Mouse (Mus musculus) hindbrain, embryonic 15.5 days (tissue): ENCODE measurements around the gene Lgals1. TPM values are rescaled to one million over a fixed set of nuclear protein-coding genes. Genes with fewer than 3 reads are reported as not detected.

Experiments used
- ATAC-seq: fragments of 200-750 bp; cut with Nextera tagmentation; 2 replicates; pipeline ENCODE4 v1.8.0; 2017; ENCODE audit warnings: low read depth, moderate number of reproducible peaks, moderate TSS enrichment; ENCODE audit not compliant: low FRiP score
- H3K27ac ChIP-seq: fragments of 300-500 bp; sonication (generic); replicated peaks from 2 replicates; pipeline ENCODE4 v1.5.1; 2015; ENCODE audit warnings: mild to moderate bottlenecking, inconsistent platforms
- H3K27me3 ChIP-seq: fragments of 300-500 bp; sonication (generic); 2 replicates; pipeline ENCODE4 v1.6.1; 2015; ENCODE audit warnings: control low read depth, inconsistent platforms
- H3K36me3 ChIP-seq: fragments of 300-500 bp; sonication (generic); 2 replicates; pipeline ENCODE4 v1.6.1; 2015; ENCODE audit warnings: control low read depth, inconsistent platforms
- H3K4me1 ChIP-seq: fragments of 300-500 bp; sonication (generic); replicated peaks from 2 replicates; pipeline ENCODE4 v1.6.1; 2015; ENCODE audit warnings: control low read depth, inconsistent platforms
- H3K4me2 ChIP-seq: fragments of 300-500 bp; sonication (generic); 2 replicates; pipeline ENCODE4 v1.6.1; 2015; ENCODE audit warnings: moderate library complexity, mild to moderate bottlenecking, inconsistent platforms
- H3K4me3 ChIP-seq: fragments of 300-500 bp; sonication (generic); 2 replicates; pipeline ENCODE4 v1.5.1; 2015; ENCODE audit warnings: mild to moderate bottlenecking, inconsistent platforms
- H3K9ac ChIP-seq: fragments of 300-500 bp; sonication (generic); 2 replicates; pipeline ENCODE4 v1.6.1; 2015; ENCODE audit warnings: inconsistent platforms
- H3K9me3 ChIP-seq: fragments of 300-500 bp; sonication (generic); 2 replicates; pipeline ENCODE4 v1.6.1; 2016; ENCODE audit warnings: control low read depth, inconsistent platforms
- WGBS: fragments of 180-500 bp; shearing (Covaris S2); methylation state at CpG from one replicate; pipeline ENCODE4 v1.1.7; 2015; 5-methylcytosine and 5-hydroxymethylcytosine counted together
- polyA plus RNA-seq: library from polyadenylated mRNA; unstranded; fragments of >200 nt; fragmentation: Nextera tagmentation; extraction: Ambion mirVana; gene quantifications from 2 replicates; pipeline ENCODE4 v1.2.1, GENCODE M21; 2015

Lgals1 gene
- polyA plus RNA-seq, 1 experiment from 2014 or later, result 113 TPM

- ATAC-seq, result peak; percentile 95
- H3K36me3 ChIP-seq, result peaks cover 4% of the 10 kb centered on the region; the same call in 1 of the 2 replicates
- H3K27ac ChIP-seq, result peak within 1 kb of the TSS; percentile 77
- no peaks in the 10 kb centered on the region for H3K27me3 ChIP-seq
- H3K4me3 ChIP-seq, result peak within 1 kb of the TSS; percentile 56
- peaks cover 29% of the 10 kb centered on the region for H3K4me1 ChIP-seq
- H3K9ac ChIP-seq, result peak within 1 kb of the TSS; percentile 82
- H3K9me3 ChIP-seq, result no peaks in the 10 kb centered on the region
- under 1% methylated on average over 24 of the region's 24 CpGs for WGBS
- H3K4me2 ChIP-seq, result peak within 1 kb of the TSS; percentile 56
These were observed 21.1 kb downstream of the Lgals1 start, which contains the start of gene Triobp for GRCm38 (mm10) chr15:78947657-78948056. Triobp (plus strand) TSS chr15:78947724.

DNA sequence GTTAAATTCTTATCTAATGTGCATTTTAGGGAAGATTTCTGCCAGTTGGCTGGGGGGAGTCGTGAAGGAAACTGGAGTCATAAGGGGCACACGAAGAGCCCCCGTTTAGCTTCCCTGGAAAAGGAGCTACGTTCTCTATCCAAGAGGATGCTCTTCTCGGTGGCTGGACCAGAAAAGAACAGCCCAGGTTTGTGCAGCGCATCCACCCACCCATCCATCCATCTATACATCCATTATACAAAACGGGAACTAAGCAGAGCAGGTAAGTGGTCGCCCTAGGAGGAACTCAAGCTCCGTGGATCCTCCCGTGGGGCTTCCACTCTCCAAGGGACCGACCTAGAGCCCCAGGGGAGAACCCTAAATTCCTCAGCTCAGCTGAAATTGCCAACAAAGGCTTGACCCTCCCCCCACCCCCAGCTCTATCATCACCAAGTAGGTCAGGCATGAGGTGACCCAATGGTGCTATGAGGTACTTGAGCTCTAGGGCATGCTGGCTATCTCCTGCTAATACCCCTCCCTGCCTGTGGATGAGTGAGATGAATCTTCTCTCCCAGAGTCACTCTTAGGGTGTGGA lies 21.7 kb downstream of the Lgals1 start:
- Histone ChIP-seq H3K27me3 (no peaks in the 10 kb centered on the region), H3K4me1 (peaks cover 24% of the 10 kb centered on the region), H3K27ac (peak overlapping the region; percentile 77), H3K9ac (peak overlapping the region; percentile 82), H3K36me3 (peaks cover 4% of the 10 kb centered on the region; the same call in 1 of the 2 replicates), H3K9me3 (no peaks in the 10 kb centered on the region), H3K4me3 (peak overlapping the region; percentile 56), H3K4me2 (peak overlapping the region; percentile 56)
- peak; percentile 14; the same call in 1 of the 2 replicates for ATAC-seq
- 1% methylated on average over 11 of the region's 11 CpGs for WGBS

GRCm38 (mm10) chr15:78948883-78949282 lies 22.4 kb downstream of the Lgals1 start:
- Histone ChIP-seq H3K27ac (no peak overlapping the region), H3K9ac (no peak overlapping the region), H3K4me3 (peak overlapping the region; percentile 56), H3K36me3 (peaks cover 4% of the 10 kb centered on the region; the same call in 1 of the 2 replicates), H3K9me3 (no peaks in the 10 kb centered on the region), H3K27me3 (no peaks in the 10 kb centered on the region), H3K4me2 (peak overlapping the region; percentile 56), H3K4me1 (peaks cover 23% of the 10 kb centered on the region)
- WGBS, result 97% methylated on average over 3 of the region's 3 CpGs
- no peak for ATAC-seq

DNA sequence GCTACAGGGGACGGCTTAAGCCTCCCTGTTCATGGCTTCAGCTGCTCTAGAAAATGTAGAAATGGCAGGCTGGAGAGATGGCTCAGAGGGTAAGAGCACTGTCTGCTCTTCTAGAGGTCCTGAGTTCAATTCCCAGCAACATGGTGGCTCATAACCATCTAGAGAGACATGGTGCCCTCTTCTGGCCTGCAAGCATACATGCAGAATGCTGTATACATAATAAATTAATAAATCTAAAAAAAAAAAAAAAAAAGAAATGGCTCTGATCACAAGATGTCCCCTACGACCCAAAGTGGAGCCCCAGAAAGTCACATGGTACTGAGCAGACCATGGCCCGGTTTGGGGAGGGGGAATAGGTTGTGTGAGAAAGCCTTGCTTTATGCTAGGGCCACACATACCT lies 29.1 kb downstream of the Lgals1 start:
- WGBS, result 86% methylated on average over 3 of the region's 3 CpGs
- no peak overlapping the region for H3K4me2 ChIP-seq
- no peaks in the 10 kb centered on the region for H3K9me3 ChIP-seq
- ATAC-seq, result no peak
- peaks cover 3% of the 10 kb centered on the region; the same call in 1 of the 2 replicates for H3K4me1 ChIP-seq
- H3K27me3 ChIP-seq, result no peaks in the 10 kb centered on the region
- H3K27ac ChIP-seq, result no peak overlapping the region
- H3K9ac ChIP-seq, result no peak overlapping the region
- peaks cover 17% of the 10 kb centered on the region for H3K36me3 ChIP-seq
- no peak overlapping the region for H3K4me3 ChIP-seq

DNA sequence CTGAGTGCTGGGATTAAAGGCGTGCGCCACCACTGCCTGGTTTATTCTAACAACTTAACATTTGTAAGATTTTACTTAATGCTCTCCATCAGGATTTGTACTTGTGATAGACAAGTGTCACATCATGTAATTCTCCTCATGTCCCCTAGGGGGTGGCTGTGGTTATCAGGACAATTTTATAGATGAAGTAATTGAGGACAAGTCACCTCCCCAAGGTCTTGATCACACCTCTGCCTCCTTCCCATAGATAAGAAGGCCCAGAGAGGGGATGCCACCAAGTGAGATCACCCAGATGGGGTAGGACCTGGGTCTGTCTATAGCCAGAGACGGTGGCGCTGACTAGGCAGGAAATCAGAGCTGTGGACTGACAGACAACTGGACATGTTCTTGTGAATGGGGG lies 29.8 kb downstream of the Lgals1 start:
- Histone ChIP-seq H3K27me3 (no peaks in the 10 kb centered on the region), H3K36me3 (peaks cover 20% of the 10 kb centered on the region), H3K9ac (no peak overlapping the region), H3K27ac (no peak overlapping the region), H3K4me1 (no peaks in the 10 kb centered on the region), H3K4me3 (no peak overlapping the region), H3K9me3 (no peaks in the 10 kb centered on the region), H3K4me2 (no peak overlapping the region)
- 91% methylated on average over 4 of the region's 4 CpGs for WGBS
- no peak for ATAC-seq

DNA sequence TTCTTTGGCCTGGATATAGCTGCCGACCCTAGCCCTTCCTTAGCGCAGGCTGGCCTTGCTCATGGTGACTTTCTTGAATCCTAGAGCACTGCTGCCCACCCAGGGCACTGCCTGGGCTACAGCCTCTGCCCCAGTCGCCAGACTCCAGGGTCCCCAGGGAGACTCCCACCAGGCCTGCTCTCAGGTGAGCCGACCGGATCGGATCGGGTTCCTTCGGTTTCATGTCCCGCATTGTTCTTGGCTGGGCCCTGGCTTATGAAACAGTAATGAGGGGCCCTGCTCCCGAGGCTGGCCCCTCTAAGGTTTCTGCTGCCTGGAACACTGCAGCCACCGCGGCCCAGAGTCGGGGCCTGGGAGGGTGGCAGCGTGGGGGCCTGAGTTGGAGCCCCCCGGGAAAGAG lies 30.5 kb downstream of the Lgals1 start:
- WGBS, result 78% methylated on average over 15 of the region's 15 CpGs
- peaks cover 23% of the 10 kb centered on the region for H3K36me3 ChIP-seq
- H3K4me1 ChIP-seq, result no peaks in the 10 kb centered on the region
- no peak overlapping the region for H3K4me3 ChIP-seq
- no peak overlapping the region for H3K9ac ChIP-seq
- H3K9me3 ChIP-seq, result no peaks in the 10 kb centered on the region
- H3K4me2 ChIP-seq, result no peak overlapping the region
- no peak overlapping the region for H3K27ac ChIP-seq
- no peak for ATAC-seq
- H3K27me3 ChIP-seq, result no peaks in the 10 kb centered on the region

DNA sequence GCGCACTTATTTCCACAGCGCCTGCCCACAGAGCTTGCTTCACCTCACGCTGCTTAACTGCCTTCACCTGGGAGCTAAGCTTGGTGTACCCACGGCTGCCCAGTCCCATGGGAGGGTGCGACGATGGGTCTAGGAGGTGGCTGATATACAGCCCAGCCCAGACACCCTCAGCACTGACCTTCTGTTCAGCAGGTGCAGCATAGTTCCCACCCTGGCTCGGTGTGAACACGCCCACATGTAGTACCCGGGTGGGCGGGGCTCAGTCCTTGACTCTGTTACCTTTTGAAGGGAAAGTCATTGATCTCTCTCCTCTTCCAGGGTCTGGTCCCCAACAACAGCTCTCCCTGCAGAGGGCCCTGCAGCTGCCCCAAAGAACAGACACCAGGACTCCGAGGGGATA lies 33.0 kb downstream of the Lgals1 start:
- Histone ChIP-seq H3K9ac (no peak overlapping the region), H3K27ac (no peak overlapping the region), H3K4me2 (no peak overlapping the region), H3K36me3 (peaks cover 18% of the 10 kb centered on the region), H3K4me3 (no peak overlapping the region), H3K27me3 (no peaks in the 10 kb centered on the region), H3K4me1 (0 out of 2 replicates have a peak, but pooled peaks cover 2% of the 10 kb centered on the region), H3K9me3 (no peaks in the 10 kb centered on the region)
- ATAC-seq, result no peak
- WGBS, result 89% methylated on average over 11 of the region's 11 CpGs

- no peaks in the 10 kb centered on the region for H3K9me3 ChIP-seq
- no peak for ATAC-seq
These were observed 33.6 kb downstream of the Lgals1 start for GRCm38 (mm10) chr15:78960088-78960487.

DNA sequence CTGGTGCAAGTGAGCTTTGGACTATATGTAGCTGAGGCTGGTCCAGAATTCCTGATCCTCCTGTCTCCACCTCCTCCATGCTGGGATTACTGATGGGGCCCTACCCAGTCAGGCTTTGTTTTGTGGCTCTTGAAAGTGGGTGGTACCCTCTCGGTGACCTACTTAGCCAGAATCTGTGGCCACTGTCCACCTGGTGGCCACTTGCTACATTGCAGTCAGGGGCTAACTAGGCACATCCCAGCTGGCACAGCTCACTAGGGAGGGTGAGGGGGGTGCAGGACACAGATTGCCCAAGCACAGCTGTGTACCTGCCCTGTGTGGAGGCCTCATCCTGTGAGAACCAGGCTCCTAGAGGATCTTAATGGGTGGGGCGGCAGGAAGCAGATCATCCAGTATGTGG lies 36.4 kb downstream of the Lgals1 start:
- peaks cover 30% of the 10 kb centered on the region for H3K36me3 ChIP-seq
- H3K4me2 ChIP-seq, result no peak overlapping the region
- H3K9me3 ChIP-seq, result no peaks in the 10 kb centered on the region
- no peak overlapping the region for H3K9ac ChIP-seq
- 0 out of 2 replicates have a peak, but pooled peaks cover 2% of the 10 kb centered on the region for H3K4me1 ChIP-seq
- H3K27me3 ChIP-seq, result no peaks in the 10 kb centered on the region
- H3K4me3 ChIP-seq, result no peak overlapping the region
- ATAC-seq, result peak; percentile 60; the same call in 1 of the 2 replicates
- WGBS, result 39% methylated on average over 2 of the region's 2 CpGs
- no peak overlapping the region for H3K27ac ChIP-seq

More at GRCm38 (mm10) chr15:78960088-78960487, 33.6 kb downstream of the Lgals1 start:
- Histone ChIP-seq H3K27me3 (no peaks in the 10 kb centered on the region), H3K4me2 (no peak overlapping the region), H3K36me3 (peaks cover 18% of the 10 kb centered on the region), H3K4me1 (0 out of 2 replicates have a peak, but pooled peaks cover 2% of the 10 kb centered on the region), H3K9ac (no peak overlapping the region), H3K27ac (no peak overlapping the region), H3K4me3 (no peak overlapping the region)
- WGBS, result 85% methylated on average over 4 of the region's 4 CpGs

- no peak for ATAC-seq
- WGBS, result 77% methylated on average over 6 of the region's 6 CpGs
- Histone ChIP-seq H3K9me3 (no peaks in the 10 kb centered on the region), H3K4me3 (no peak overlapping the region), H3K27me3 (no peaks in the 10 kb centered on the region), H3K27ac (no peak overlapping the region), H3K36me3 (peaks cover 21% of the 10 kb centered on the region), H3K9ac (no peak overlapping the region), H3K4me2 (no peak overlapping the region), H3K4me1 (no peaks in the 10 kb centered on the region)
These were observed 45.1 kb downstream of the Lgals1 start for GRCm38 (mm10) chr15:78971626-78972025.

- Histone ChIP-seq H3K4me1 (0 out of 2 replicates have a peak, but pooled peaks cover 2% of the 10 kb centered on the region), H3K36me3 (no peaks in the 10 kb centered on the region; the same call in 1 of the 2 replicates), H3K4me2 (no peak overlapping the region), H3K9ac (no peak overlapping the region), H3K27me3 (no peaks in the 10 kb centered on the region), H3K9me3 (no peaks in the 10 kb centered on the region), H3K4me3 (no peak overlapping the region), H3K27ac (no peak overlapping the region)
- 77% methylated on average over 7 of the region's 7 CpGs for WGBS
- no peak for ATAC-seq
These were observed 47.4 kb downstream of the Lgals1 start for GRCm38 (mm10) chr15:78973950-78974349.

DNA sequence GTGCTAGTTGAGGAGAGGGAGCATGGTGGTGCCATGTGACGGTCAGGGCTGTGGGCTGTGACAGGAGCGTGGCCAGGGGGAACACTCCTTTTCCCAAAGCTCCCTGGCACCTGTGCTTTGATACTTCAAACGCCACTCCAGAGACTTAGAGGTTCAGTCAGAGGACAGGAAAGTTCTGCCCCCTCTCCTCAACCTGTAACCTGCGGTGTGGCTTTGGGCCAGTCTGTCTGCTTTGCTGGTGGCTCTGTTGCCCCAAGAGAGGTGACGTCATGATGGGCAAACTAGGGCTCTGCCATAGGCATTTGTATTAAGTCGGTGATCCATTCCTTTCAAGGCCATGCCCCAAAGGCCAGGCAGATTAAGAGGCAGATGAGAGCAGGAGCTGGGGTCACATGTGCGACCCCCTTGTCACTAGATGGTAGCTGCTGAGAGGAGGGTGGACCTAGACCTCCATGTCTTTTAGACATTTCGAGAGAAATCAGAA lies 51.2 kb downstream of the Lgals1 start:
- ATAC-seq, result no peak

More for the DNA sequence above, 51.2 kb downstream of the Lgals1 start:
- Histone ChIP-seq H3K4me3 (no peak overlapping the region), H3K27me3 (no peaks in the 10 kb centered on the region), H3K4me2 (no peak overlapping the region), H3K27ac (no peak overlapping the region), H3K9ac (no peak overlapping the region), H3K4me1 (peaks cover 9% of the 10 kb centered on the region), H3K36me3 (no peaks in the 10 kb centered on the region; the same call in 1 of the 2 replicates), H3K9me3 (no peaks in the 10 kb centered on the region)
- 91% methylated on average over 8 of the region's 8 CpGs for WGBS
